Mouse (Mus musculus): ENCODE measurements around the gene Adk. TPM values are rescaled to one million over a fixed set of nuclear protein-coding genes. Genes with fewer than 3 reads are reported as not detected.

Adk gene
- total RNA-seq, 2 experiments from 2014 or later: 85.9 to 86.1 TPM

DNA sequence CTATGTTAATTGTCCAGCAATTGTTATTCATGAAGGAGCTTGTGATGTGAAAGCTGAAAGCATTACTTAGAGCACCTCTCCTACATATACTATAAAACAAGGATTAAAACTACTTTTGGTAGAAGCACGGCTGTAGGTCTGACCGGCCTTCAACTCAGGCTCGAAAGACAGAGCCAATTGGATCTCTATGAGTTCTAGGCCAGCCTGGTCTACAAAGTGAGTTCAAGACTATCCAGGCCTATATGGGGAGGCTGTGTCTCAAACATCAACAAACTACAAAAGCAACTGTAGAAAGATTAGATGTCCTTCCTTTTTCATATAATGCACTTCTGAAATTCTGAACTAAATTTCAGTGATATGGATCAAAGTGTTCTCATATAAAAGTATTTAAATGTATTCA, 113.7 kb downstream of the Adk start:
- no peak for DNase-seq

GRCm38 (mm10) chr14:21173973-21174745, 121.8 kb downstream of the Adk start:
- DNase-seq: no peak

- no peak for DNase-seq
These were observed 122.4 kb downstream of the Adk start for GRCm38 (mm10) chr14:21174804-21175203.

- DNase-seq: no peak
These were observed 125.4 kb downstream of the Adk start for GRCm38 (mm10) chr14:21177781-21178180.

GRCm38 (mm10) chr14:21178356-21178755, 126.0 kb downstream of the Adk start:
- DNase-seq: no peak

DNA sequence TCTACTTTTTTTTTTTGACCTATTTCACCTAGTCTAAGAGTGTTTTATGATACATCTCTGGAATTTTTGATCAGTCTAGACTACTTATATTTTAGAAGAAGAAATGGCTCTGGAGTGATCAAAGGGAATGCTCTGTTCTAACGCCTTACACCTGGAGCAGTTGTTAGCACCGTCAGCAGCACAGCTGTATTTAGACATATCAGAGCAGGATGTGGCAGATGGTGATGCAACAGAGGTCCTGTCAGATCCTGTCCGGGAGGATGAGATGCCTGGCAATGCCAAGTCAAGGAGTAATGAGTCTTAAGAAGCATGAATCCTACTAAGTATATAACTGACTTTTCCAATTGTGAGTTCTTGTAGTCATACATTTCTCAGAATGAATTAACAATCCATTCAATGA, 128.7 kb downstream of the Adk start:
- DNase-seq: no peak

DNA sequence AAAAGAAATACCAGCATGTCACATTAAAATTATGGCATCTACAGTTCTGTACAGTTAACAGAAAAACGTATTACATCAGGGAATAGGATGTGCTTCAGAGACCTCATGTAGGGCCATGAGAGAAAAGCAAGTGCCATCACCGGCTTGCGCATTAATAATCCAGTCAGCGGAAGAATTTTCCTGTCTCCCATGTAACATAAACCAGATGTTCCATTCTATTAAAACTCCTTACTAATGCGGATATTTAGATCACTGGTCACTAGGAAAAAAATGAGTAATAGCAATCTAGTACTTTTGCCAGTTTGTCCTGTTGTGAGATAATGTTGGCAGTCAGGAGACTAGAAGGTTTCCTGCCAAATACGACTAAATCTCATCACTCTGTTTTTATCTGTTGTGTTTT, 139.6 kb downstream of the Adk start:
- DNase-seq: no peak

DNA sequence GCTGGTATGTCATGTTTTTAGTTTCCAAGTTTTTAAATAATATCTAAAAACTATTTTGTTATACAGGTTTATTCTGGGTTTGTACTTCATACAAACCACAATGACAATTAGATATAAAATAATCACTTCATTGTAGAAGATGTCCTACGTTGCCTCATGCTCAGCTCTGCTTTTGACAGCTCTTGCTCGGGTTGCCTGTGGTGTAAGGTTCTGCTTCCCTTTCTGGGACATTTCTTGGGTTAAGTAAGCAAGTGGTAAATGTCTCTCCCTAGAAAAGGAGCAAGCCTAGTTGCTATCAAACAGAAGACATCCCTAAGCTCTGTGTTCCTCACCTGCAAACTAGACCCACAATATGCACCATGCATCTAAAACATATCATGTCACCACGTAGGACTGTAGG, 140.4 kb downstream of the Adk start:
- no peak for DNase-seq

DNA sequence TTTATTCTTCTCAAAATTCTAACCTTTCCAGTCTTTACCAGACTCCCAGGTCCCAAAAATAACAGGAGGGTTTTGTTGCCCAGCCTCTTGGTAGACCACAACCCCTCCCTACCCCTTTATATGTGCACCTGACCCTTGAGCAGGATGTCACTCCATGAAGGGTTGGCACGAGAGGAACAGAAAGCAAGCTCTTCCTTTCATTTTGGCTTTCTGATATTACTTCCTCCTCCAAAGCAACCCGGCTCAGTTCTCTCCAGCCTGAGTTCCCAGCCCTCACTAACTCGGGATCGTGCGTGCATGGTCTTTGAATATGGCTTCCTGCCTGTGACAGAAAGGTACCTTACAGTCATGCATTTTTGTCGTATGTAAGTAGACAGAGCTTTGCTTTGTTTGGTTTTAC, 142.0 kb downstream of the Adk start:
- DNase-seq: no peak

DNA sequence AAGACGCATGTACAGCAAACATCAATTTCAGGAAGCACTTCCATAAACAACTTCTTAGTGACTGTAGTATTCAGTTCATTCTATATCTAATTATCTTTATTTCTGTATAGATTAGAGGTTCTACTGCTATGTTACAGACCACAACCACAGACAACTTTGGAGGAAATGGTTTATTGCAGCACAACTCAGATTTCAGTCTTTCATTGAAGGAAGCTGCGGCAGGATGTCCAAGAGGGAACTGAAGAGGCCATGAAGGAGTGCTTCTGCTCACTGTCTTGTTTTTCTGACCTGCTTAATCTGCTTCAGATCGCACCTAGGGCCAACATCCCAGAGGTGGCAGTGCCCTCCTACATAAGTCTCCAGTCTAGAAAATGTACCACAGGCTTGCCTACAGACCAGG, 148.5 kb downstream of the Adk start:
- DNase-seq: no peak

DNA sequence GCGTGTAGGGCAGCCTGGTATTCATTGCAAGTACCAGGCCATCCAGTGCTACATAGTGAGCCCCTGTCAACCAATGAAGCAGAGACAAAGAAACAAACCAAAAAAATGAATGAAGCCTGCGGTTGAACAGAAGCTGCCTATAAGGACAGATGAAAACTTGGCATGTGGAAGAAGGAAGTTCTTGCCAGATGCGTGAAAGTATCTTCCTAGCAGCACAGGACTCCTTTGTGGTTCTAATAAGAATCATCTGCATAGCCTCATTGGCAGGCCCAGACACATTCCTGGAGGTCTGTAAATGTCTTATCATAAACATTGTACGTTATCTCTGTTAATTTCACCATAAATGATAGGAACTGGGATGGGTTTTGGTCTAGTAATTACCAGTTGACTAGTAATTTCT, 154.1 kb downstream of the Adk start:
- no peak for DNase-seq

GRCm38 (mm10) chr14:21221574-21222138, 169.3 kb downstream of the Adk start:
- no peak for DNase-seq

- DNase-seq: no peak
These were observed 169.8 kb downstream of the Adk start for GRCm38 (mm10) chr14:21222206-21222605.

DNA sequence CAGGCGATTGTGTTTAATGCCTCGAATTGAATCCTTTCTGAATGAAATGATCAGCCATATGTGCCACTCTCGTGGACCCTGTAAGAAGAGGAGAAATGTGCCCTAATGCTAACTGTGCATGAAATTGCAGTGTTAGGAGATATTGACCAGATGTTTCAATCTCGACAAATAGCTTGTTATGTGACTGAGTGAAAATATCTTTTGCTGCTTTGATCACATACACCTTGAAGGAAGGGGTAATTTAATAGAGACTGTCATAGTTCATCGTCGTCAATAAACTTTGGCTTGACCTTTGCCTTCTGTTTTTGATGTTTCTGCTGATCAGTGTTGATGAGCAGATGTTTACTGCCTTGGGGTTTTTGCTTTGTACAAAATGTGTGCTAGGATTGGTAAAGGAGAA, 171.1 kb downstream of the Adk start:
- no peak for DNase-seq

GRCm38 (mm10) chr14:21223971-21224635, 171.7 kb downstream of the Adk start:
- no peak for DNase-seq

DNA sequence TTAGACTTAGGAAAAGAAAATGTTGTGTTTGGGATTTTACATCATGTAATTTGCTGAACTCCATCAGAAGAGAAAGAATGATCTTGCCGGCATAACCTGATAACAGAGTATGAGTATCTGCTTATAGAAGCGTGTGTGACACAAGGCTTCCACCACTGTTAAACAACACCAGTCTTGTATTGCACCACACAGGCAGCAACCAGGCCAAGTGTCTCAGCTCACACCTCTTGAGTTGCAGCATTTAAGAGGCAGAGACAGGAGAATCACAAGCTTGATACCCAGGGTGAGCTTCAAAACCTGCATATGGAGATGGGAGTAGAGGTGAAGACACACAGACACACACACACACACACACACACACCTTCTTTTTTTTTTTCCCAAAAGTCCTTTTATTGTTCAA, 184.7 kb downstream of the Adk start:
- no peak for DNase-seq

- no peak for DNase-seq
These were observed 188.7 kb downstream of the Adk start for GRCm38 (mm10) chr14:21241105-21241504.

DNA sequence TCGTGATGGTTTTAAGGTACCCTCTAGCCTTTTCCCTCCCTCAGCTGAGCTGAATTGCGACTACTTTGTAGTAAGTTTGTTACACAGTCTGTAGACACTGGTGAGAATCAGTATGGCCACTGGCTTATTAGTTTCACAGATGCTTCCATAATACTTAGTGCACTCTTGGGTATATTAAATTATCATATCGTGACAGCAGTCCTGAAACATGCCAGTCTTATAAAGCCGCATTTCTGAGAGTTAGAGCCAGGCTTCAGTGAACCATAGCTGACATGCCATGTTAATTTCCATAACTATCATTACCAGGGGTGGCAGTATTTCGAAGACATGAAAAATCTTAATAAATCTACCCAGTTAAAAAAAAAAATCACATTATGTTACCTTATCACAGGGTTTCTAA, 199.0 kb downstream of the Adk start:
- no peak for DNase-seq

DNA sequence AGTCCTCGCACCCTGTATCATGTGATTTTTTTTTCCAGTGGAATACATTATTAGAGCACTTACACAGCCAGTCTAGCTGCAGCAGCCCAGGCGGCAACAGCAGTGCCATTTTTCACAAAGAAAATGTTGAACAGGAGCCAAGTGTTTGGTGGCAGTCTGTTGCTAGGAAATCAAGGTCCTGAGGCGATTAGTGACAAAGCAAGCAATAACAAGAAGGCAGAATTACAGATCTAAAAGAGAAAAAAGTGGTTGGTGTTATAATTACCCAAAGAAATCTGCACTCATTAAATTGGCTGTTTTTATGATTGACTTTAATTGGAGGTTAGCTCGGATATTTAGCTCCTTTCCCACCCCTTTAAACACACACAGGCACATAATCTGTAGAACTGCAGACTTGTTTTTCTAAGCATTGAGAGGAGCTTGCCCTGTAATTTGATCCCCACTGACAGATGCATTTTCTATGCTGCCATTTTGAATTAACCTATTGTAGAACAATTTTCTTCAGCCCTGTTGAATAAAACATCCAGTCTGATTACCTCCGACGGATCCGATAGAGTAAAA, 200.0 kb downstream of the Adk start:
- DNase-seq: no peak

- DNase-seq: no peak
These were observed 201.1 kb downstream of the Adk start for GRCm38 (mm10) chr14:21253321-21253992.

GRCm38 (mm10) chr14:21253993-21254339, 201.6 kb downstream of the Adk start:
- DNase-seq: no peak

DNA sequence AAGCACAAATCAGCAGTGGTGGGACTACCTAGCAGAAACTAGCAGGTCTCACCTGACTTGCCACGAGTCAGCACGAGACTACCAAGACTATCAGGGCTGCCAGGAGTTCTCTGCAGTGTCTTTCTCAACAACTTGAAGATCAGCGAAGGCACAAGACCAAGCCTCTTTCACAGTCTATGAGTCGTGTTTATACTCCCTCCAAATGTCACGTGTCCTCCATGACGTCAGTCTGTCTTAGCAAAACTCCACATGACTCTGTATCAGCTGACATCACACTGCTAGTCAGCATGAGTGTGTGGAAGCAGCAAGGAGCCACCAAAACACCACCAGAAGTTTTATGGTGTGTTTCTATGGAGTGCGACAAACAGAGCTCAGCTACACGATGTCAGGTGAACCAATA, 215.9 kb downstream of the Adk start:
- no peak for DNase-seq

DNA sequence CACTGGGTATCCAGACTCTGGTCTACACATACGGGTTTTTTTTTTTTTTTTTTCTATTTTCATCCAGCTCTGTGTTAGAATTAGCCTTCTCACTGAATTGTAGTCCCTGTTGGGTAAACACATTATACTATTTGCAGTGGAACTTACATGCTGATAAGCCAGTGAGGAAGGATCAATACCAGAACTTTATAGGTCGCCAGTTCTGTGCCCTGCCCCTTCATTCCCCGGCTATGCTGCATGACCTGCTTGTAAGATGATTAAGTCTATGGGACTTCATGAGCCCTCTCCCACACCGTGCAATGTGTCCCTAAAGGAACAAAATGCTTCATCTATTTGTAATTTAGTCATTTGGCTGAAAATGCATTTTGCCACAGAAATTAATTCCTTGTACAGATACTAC, 219.1 kb downstream of the Adk start:
- DNase-seq: no peak

Measured in gastrocnemius, postnatal 10 days (tissue).